Mouse (Mus musculus): Measurements from ENCODE around the gene Gpr61. TPM values are rescaled to one million over a fixed set of nuclear protein-coding genes. Genes with fewer than 3 reads are reported as not detected.
A peak's percentile ranks its signal among the peaks of the same experiment; 100 is the strongest.

The Gpr61 gene
- polyA plus RNA-seq, 1 experiment from 2014 or later = 1.4 TPM

- peak within 1 kb of the TSS; percentile 86 for H3K9ac ChIP-seq (replicated peaks; ENCODE audit: low read length)
- peaks cover 15% of the 10 kb centered on the region for H3K4me1 ChIP-seq (ENCODE audit: control insufficient read depth, insufficient read depth, low read length)
- H3K4me2 ChIP-seq (ENCODE audit: low read length) = peak within 1 kb of the TSS; percentile 85
- DNase-seq (peak; percentile 96), ATAC-seq (ENCODE audit: low FRiP score, low TSS enrichment) (peak; percentile 96)
- peak within 1 kb of the TSS; percentile 93 for H3K27ac ChIP-seq (replicated peaks; ENCODE audit: low read depth, low read length)
- H3K36me3 ChIP-seq (ENCODE audit: control insufficient read depth, insufficient read depth, low read length) = 0 out of 2 replicates have a peak, but pooled peaks cover 3% of the 10 kb centered on the region
- H3K4me3 ChIP-seq (replicated peaks; ENCODE audit: low read depth, low read length) = peak within 1 kb of the TSS; percentile 98
- WGBS = under 1% methylated on average over 63 of the region's 63 CpGs
- H3K27me3 ChIP-seq (ENCODE audit: control insufficient read depth, insufficient read depth, low read length) = no peaks in the 10 kb centered on the region
- no peaks in the 10 kb centered on the region for H3K9me3 ChIP-seq (ENCODE audit: control insufficient read depth, low read length)
These were observed 8.9 kb downstream of the Gpr61 start, which contains the start of gene Gnai3 for GRCm38 (mm10) chr3:108145534-108146445. Gene Gnai3 (minus strand): TSS chr3:108146146.

DNA sequence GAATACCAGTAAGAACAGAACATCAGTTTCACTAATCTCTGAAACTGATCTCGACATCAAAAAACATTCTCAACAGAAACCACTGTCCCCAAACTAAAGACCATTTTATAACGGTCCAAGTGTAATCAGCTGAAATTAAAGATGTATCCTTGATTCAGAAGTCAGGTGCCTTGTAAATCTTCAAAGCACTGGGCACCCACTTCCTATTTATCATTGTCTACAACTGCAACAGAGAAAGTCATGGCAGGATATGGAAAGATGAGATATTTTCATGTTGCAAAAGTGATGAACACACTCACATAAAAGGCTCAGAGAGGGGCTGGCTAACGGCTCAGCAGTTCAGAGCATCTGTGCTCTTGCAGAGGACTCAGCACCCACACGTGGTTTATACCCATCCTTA lies 13.9 kb downstream of the Gpr61 start:
- Histone ChIP-seq H3K36me3 (ENCODE audit: control insufficient read depth, insufficient read depth, low read length) (peaks cover 11% of the 10 kb centered on the region; the same call in 1 of the 2 replicates), H3K27ac (replicated peaks; ENCODE audit: low read depth, low read length) (no peak overlapping the region), H3K27me3 (ENCODE audit: control insufficient read depth, insufficient read depth, low read length) (no peaks in the 10 kb centered on the region), H3K9ac (replicated peaks; ENCODE audit: low read length) (no peak overlapping the region), H3K9me3 (ENCODE audit: control insufficient read depth, low read length) (no peaks in the 10 kb centered on the region), H3K4me3 (replicated peaks; ENCODE audit: low read depth, low read length) (no peak overlapping the region), H3K4me1 (ENCODE audit: control insufficient read depth, insufficient read depth, low read length) (peaks cover 11% of the 10 kb centered on the region), H3K4me2 (ENCODE audit: low read length) (no peak overlapping the region)
- DNase-seq (no peak), ATAC-seq (ENCODE audit: low FRiP score, low TSS enrichment) (no peak)
- 86% methylated on average over 4 of the region's 4 CpGs for WGBS

DNA sequence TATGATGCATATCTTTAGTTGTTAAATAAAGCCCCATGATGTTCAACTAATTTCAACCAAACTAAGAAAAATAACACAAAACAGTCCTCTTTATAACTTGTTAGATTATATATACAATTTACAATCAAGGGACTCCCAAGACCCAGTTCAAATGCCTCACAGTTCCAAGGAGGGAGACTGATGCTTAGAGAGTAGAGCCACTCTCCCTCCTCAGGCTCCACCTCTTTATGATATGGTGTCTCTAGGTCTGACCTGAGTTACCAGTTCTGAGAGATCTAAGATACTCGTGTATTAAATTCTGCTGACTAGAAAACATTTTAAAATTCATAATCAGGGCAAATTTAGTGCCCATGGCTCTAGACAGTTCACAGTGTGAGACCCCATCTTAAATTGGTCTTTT lies 15.6 kb downstream of the Gpr61 start:
- peaks cover 11% of the 10 kb centered on the region; the same call in 1 of the 2 replicates for H3K36me3 ChIP-seq (ENCODE audit: control insufficient read depth, insufficient read depth, low read length)
- H3K4me1 ChIP-seq (ENCODE audit: control insufficient read depth, insufficient read depth, low read length) = no peaks in the 10 kb centered on the region
- H3K4me3 ChIP-seq (replicated peaks; ENCODE audit: low read depth, low read length) = no peak overlapping the region
- H3K9ac ChIP-seq (replicated peaks; ENCODE audit: low read length) = no peak overlapping the region
- no peaks in the 10 kb centered on the region for H3K9me3 ChIP-seq (ENCODE audit: control insufficient read depth, low read length)
- WGBS = 94% methylated on average over 1 of the region's 1 CpGs
- no peak overlapping the region for H3K4me2 ChIP-seq (ENCODE audit: low read length)
- no peak for DNase-seq
- H3K27me3 ChIP-seq (ENCODE audit: control insufficient read depth, insufficient read depth, low read length) = no peaks in the 10 kb centered on the region
- no peak overlapping the region for H3K27ac ChIP-seq (replicated peaks; ENCODE audit: low read depth, low read length)
- no peak for ATAC-seq (ENCODE audit: low FRiP score, low TSS enrichment)

DNA sequence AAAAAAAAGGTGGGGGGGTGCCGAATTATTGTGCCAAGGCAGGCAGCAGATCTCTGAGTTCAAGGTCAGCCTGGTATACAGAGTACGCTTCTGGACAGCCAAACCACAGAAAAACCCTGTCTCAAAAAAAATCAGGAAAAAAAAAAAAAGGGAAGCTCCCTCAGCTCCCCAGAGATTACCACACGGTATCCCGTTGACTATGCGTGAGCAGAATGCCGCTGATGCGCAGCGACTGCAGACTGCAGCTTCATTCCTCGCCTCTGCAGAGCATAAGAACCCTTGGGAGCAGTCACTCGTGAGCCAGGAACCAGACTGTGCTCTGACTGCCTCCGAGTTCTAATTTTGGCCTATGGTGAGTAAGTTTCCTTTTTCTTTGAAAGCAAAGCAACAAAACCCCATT lies 20.0 kb downstream of the Gpr61 start:
- Histone ChIP-seq H3K4me3 (replicated peaks; ENCODE audit: low read depth, low read length) (no peak overlapping the region), H3K27ac (replicated peaks; ENCODE audit: low read depth, low read length) (0 out of 2 replicates have a peak overlapping the region, but pooled peaks have one; percentile 26), H3K9ac (replicated peaks; ENCODE audit: low read length) (no peak overlapping the region), H3K27me3 (ENCODE audit: control insufficient read depth, insufficient read depth, low read length) (no peaks in the 10 kb centered on the region), H3K9me3 (ENCODE audit: control insufficient read depth, low read length) (no peaks in the 10 kb centered on the region), H3K36me3 (ENCODE audit: control insufficient read depth, insufficient read depth, low read length) (no peaks in the 10 kb centered on the region), H3K4me2 (ENCODE audit: low read length) (no peak overlapping the region), H3K4me1 (ENCODE audit: control insufficient read depth, insufficient read depth, low read length) (no peaks in the 10 kb centered on the region)
- DNase-seq (peak; percentile 68), ATAC-seq (ENCODE audit: low FRiP score, low TSS enrichment) (no peak)
- 45% methylated on average over 11 of the region's 11 CpGs for WGBS

GRCm38 (mm10) chr3:108132484-108132883 lies 22.2 kb downstream of the Gpr61 start:
- Histone ChIP-seq H3K27me3 (ENCODE audit: control insufficient read depth, insufficient read depth, low read length) (no peaks in the 10 kb centered on the region), H3K9ac (replicated peaks; ENCODE audit: low read length) (no peak overlapping the region), H3K4me2 (ENCODE audit: low read length) (no peak overlapping the region), H3K4me3 (replicated peaks; ENCODE audit: low read depth, low read length) (no peak overlapping the region), H3K9me3 (ENCODE audit: control insufficient read depth, low read length) (no peaks in the 10 kb centered on the region), H3K27ac (replicated peaks; ENCODE audit: low read depth, low read length) (no peak overlapping the region), H3K36me3 (ENCODE audit: control insufficient read depth, insufficient read depth, low read length) (no peaks in the 10 kb centered on the region), H3K4me1 (ENCODE audit: control insufficient read depth, insufficient read depth, low read length) (no peaks in the 10 kb centered on the region)
- ATAC-seq (ENCODE audit: low FRiP score, low TSS enrichment) = no peak
- DNase-seq = no peak
- WGBS = 85% methylated on average over 1 of the region's 1 CpGs

DNA sequence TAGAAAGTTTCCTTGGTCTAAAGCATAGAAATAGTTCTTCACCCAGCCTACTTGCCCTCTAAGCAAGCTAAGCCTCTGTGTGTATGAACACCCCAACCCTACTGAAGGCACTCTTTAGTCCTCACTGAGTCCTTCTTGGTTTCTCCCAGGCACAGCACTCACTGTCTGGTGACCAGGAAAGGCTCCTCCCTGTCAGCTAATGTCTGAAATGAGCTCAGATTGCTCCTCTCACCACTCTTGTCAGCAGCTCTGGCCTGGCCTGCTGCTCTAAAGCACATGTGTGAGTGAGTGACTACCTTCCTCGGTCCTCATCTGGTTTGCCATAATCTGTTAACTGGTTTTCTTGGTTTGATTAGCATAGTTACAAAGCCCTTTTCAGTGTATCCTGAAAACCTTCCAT lies 22.9 kb downstream of the Gpr61 start:
- ATAC-seq (ENCODE audit: low FRiP score, low TSS enrichment) (no peak), DNase-seq (no peak)
- H3K9ac ChIP-seq (replicated peaks; ENCODE audit: low read length) = no peak overlapping the region
- H3K4me2 ChIP-seq (ENCODE audit: low read length) = no peak overlapping the region
- no peak overlapping the region for H3K4me3 ChIP-seq (replicated peaks; ENCODE audit: low read depth, low read length)
- H3K4me1 ChIP-seq (ENCODE audit: control insufficient read depth, insufficient read depth, low read length) = no peaks in the 10 kb centered on the region
- no peaks in the 10 kb centered on the region for H3K9me3 ChIP-seq (ENCODE audit: control insufficient read depth, low read length)
- H3K27ac ChIP-seq (replicated peaks; ENCODE audit: low read depth, low read length) = no peak overlapping the region
- no peaks in the 10 kb centered on the region for H3K36me3 ChIP-seq (ENCODE audit: control insufficient read depth, insufficient read depth, low read length)
- WGBS = 94% methylated on average over 1 of the region's 1 CpGs
- no peaks in the 10 kb centered on the region for H3K27me3 ChIP-seq (ENCODE audit: control insufficient read depth, insufficient read depth, low read length)

DNA sequence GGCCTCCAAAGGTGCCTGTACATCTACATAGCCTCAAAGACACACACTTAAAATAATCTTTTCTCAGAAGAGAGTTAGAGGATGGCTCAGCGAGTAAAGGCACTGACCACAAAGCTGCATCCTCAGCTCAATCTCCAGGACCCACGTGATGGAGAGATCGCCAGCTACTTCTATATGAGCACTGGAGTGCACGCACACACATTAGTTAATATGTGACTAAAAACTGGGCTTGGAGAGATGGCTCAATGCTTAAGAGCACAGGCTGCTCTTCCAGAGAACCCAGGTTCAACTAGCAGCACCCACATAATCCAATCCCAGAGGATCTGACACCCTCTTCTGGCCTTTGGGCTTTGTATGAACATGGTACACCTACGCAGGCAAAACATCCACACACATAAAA lies 23.5 kb downstream of the Gpr61 start:
- H3K4me2 ChIP-seq (ENCODE audit: low read length) = no peak overlapping the region
- DNase-seq (no peak), ATAC-seq (ENCODE audit: low FRiP score, low TSS enrichment) (no peak)
- H3K27me3 ChIP-seq (ENCODE audit: control insufficient read depth, insufficient read depth, low read length) = no peaks in the 10 kb centered on the region
- WGBS = 97% methylated on average over 5 of the region's 5 CpGs
- no peaks in the 10 kb centered on the region for H3K4me1 ChIP-seq (ENCODE audit: control insufficient read depth, insufficient read depth, low read length)
- no peaks in the 10 kb centered on the region for H3K36me3 ChIP-seq (ENCODE audit: control insufficient read depth, insufficient read depth, low read length)
- no peaks in the 10 kb centered on the region for H3K9me3 ChIP-seq (ENCODE audit: control insufficient read depth, low read length)
- no peak overlapping the region for H3K9ac ChIP-seq (replicated peaks; ENCODE audit: low read length)
- H3K27ac ChIP-seq (replicated peaks; ENCODE audit: low read depth, low read length) = no peak overlapping the region
- H3K4me3 ChIP-seq (replicated peaks; ENCODE audit: low read depth, low read length) = no peak overlapping the region

- no peaks in the 10 kb centered on the region for H3K9me3 ChIP-seq (ENCODE audit: control insufficient read depth, low read length)
- DNase-seq = no peak
- 93% methylated on average over 4 of the region's 4 CpGs for WGBS
- H3K27me3 ChIP-seq (ENCODE audit: control insufficient read depth, insufficient read depth, low read length) = no peaks in the 10 kb centered on the region
- H3K4me1 ChIP-seq (ENCODE audit: control insufficient read depth, insufficient read depth, low read length) = no peaks in the 10 kb centered on the region
- H3K9ac ChIP-seq (replicated peaks; ENCODE audit: low read length) = no peak overlapping the region
- no peaks in the 10 kb centered on the region for H3K36me3 ChIP-seq (ENCODE audit: control insufficient read depth, insufficient read depth, low read length)
- no peak for ATAC-seq (ENCODE audit: low FRiP score, low TSS enrichment)
- no peak overlapping the region for H3K27ac ChIP-seq (replicated peaks; ENCODE audit: low read depth, low read length)
- no peak overlapping the region for H3K4me3 ChIP-seq (replicated peaks; ENCODE audit: low read depth, low read length)
- H3K4me2 ChIP-seq (ENCODE audit: low read length) = no peak overlapping the region
These were observed 24.9 kb downstream of the Gpr61 start for GRCm38 (mm10) chr3:108129804-108130203.

DNA sequence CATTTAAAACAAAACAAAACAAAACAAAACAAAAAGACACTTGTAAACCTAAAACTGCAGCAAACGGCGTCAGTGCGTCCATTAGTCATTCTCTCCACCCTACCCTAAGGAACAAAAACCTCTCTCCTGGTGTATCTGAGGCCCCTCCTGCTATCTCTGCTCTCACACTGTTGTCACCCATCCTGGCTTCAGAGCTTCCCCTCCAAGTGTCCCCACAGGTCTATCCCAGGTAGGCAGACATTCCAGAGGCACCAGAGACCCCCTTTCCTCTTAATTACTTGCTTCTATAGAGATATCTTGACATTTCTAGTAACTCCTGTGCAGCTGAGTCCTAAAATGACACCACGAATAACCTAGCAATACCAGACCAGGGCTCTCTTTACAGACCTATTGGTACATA lies 25.3 kb downstream of the Gpr61 start:
- no peak for ATAC-seq (ENCODE audit: low FRiP score, low TSS enrichment)
- Histone ChIP-seq H3K4me1 (ENCODE audit: control insufficient read depth, insufficient read depth, low read length) (no peaks in the 10 kb centered on the region), H3K9ac (replicated peaks; ENCODE audit: low read length) (no peak overlapping the region), H3K27me3 (ENCODE audit: control insufficient read depth, insufficient read depth, low read length) (no peaks in the 10 kb centered on the region), H3K9me3 (ENCODE audit: control insufficient read depth, low read length) (no peaks in the 10 kb centered on the region), H3K4me3 (replicated peaks; ENCODE audit: low read depth, low read length) (no peak overlapping the region), H3K36me3 (ENCODE audit: control insufficient read depth, insufficient read depth, low read length) (0 out of 2 replicates have a peak, but pooled peaks cover 2% of the 10 kb centered on the region), H3K4me2 (ENCODE audit: low read length) (no peak overlapping the region), H3K27ac (replicated peaks; ENCODE audit: low read depth, low read length) (no peak overlapping the region)
- DNase-seq = no peak
- 95% methylated on average over 4 of the region's 4 CpGs for WGBS
